In the genomic region with DNA sequence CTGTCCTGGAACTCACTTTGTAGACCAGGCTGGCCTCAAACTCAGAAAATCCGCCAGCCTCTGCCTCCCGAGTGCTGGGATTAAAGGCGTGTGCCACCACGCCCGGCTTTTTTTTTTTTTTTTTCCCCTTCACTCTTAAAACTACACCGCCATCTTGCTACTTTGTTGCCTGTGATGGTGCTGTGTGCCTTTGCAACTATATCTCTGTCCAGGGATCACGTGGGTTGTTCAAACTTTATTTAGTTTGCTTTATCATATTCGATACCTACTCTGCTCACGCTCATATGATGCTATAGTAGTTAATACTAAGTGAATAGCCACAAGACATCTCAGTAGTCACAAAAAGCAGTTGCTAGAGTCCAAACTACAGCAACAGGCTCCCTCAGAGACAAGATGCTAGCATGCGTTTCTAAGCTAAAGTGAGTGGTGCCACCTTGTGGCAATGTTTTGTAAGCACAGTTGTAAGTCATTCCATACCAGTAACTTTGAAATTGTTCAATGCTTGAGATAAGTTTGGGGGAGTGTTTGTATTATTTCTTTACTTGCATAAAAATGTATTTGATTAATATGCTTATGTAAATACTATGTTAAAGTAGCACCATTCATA, we compare ENCODE assay signal across 9 mouse cellular contexts. TPM values are rescaled to one million over a fixed set of nuclear protein-coding genes. Genes with fewer than 3 reads are reported as not detected.
DNase-seq lines count a peak whose midpoint lies in the region; ATAC-seq and TF ChIP-seq lines count a peak whose summit lies in the region.
"Had no signal": no experiment of that assay in that cellular context is flagged by ENCODE, and none has a peak within 500 bp of the region (broad histone marks: within the 10 kb centered on the region; RNA-seq: fewer than 3 reads in every experiment).

No protein-coding gene starts in this region.

- no peaks in the 10 kb centered on the region for H3K4me1 ChIP-seq in forebrain, embryonic 14.5 days (ENCODE audit: control insufficient read depth, insufficient read depth, low read length)
- no peaks in the 10 kb centered on the region for H3K4me1 ChIP-seq in forebrain, embryonic 13.5 days
- H3K4me1 ChIP-seq in lung, embryonic 14.5 days (ENCODE audit: insufficient read depth) = no peaks in the 10 kb centered on the region

- peak; percentile 87 for DNase-seq in forebrain, embryonic 14.5 days (ENCODE audit: low spot score)
- DNase-seq in urinary bladder, postnatal 36 days (ENCODE audit: low spot score in 2 of 2) = peak; percentile 41 to 59
- no peak for DNase-seq in urinary bladder, adult 18-20 months (ENCODE audit: low spot score in 2 of 2)
- DNase-seq in cerebellum, postnatal 4 days (ENCODE audit: low spot score in 2 of 2) = peak; percentile 44 to 70
- peak; percentile 80 for DNase-seq in kidney, adult 9 months
- DNase-seq in lung, embryonic 14.5 days = peak; percentile 90
- DNase-seq in spleen, postnatal 10 days (ENCODE audit: low spot score in 2 of 2) = peak; percentile 39 to 77

- no peak overlapping the region for H3K4me3 ChIP-seq in forebrain, embryonic 14.5 days (ENCODE audit: low read depth, low read length)
- H3K4me3 ChIP-seq in forebrain, embryonic 13.5 days = no peak overlapping the region
- H3K4me3 ChIP-seq in lung, embryonic 14.5 days (ENCODE audit: low read depth, low read length) = no peak overlapping the region
- H3K4me3 ChIP-seq: limb, embryonic 13.5 days had no signal

- H3K9me3 ChIP-seq in forebrain, embryonic 14.5 days (replicated peaks; ENCODE audit: control insufficient read depth, low read length) = no peaks in the 10 kb centered on the region
- no peaks in the 10 kb centered on the region for H3K9me3 ChIP-seq in forebrain, embryonic 13.5 days (replicated peaks)
- H3K9me3 ChIP-seq in lung, embryonic 14.5 days (ENCODE audit: low read depth, low read length) = no peaks in the 10 kb centered on the region
- H3K9me3 ChIP-seq: limb, embryonic 13.5 days had no signal

- no peaks in the 10 kb centered on the region for H3K36me3 ChIP-seq in forebrain, embryonic 14.5 days (ENCODE audit: control insufficient read depth, insufficient read depth, low read length)
- H3K36me3 ChIP-seq in forebrain, embryonic 13.5 days (ENCODE audit: poor library complexity, severe bottlenecking) = no peaks in the 10 kb centered on the region
- no peaks in the 10 kb centered on the region for H3K36me3 ChIP-seq in lung, embryonic 14.5 days (ENCODE audit: insufficient read depth)
- H3K36me3 ChIP-seq: limb, embryonic 13.5 days had no signal

- H3K9ac ChIP-seq in forebrain, embryonic 14.5 days (ENCODE audit: low read length) = no peak overlapping the region
- no peak overlapping the region for H3K9ac ChIP-seq in forebrain, embryonic 13.5 days
- H3K9ac ChIP-seq in lung, embryonic 14.5 days = no peak overlapping the region
- H3K9ac ChIP-seq: limb, embryonic 13.5 days had no signal

- WGBS in forebrain, embryonic 14.5 days = 34% methylated on average over 10 of the region's 10 CpGs
- 34% methylated on average over 10 of the region's 10 CpGs for WGBS in forebrain, embryonic 13.5 days
- 35% methylated on average over 10 of the region's 10 CpGs for WGBS in lung, embryonic 14.5 days

- H3K27me3 ChIP-seq in forebrain, embryonic 14.5 days (replicated peaks; ENCODE audit: control insufficient read depth, insufficient read depth, low read length) = no peaks in the 10 kb centered on the region
- no peaks in the 10 kb centered on the region for H3K27me3 ChIP-seq in forebrain, embryonic 13.5 days
- no peaks in the 10 kb centered on the region for H3K27me3 ChIP-seq in lung, embryonic 14.5 days (ENCODE audit: insufficient read depth, low read length)
- H3K27me3 ChIP-seq: limb, embryonic 13.5 days had no signal

- peak; percentile 40 for ATAC-seq in forebrain, embryonic 14.5 days
- no peak for ATAC-seq in forebrain, embryonic 13.5 days
- ATAC-seq in lung, embryonic 14.5 days (ENCODE audit: insufficient read depth) = no peak

- H3K27ac ChIP-seq in forebrain, embryonic 14.5 days (ENCODE audit: low read depth, low read length) = no peak overlapping the region
- H3K27ac ChIP-seq in forebrain, embryonic 13.5 days = no peak overlapping the region
- no peak overlapping the region for H3K27ac ChIP-seq in lung, embryonic 14.5 days (ENCODE audit: low read depth)
- H3K27ac ChIP-seq: limb, embryonic 13.5 days had no signal

- H3K4me2 ChIP-seq in forebrain, embryonic 14.5 days (ENCODE audit: low read length) = no peak overlapping the region
- H3K4me2 ChIP-seq in forebrain, embryonic 13.5 days = no peak overlapping the region
- no peak overlapping the region for H3K4me2 ChIP-seq in lung, embryonic 14.5 days
- H3K4me2 ChIP-seq: limb, embryonic 13.5 days had no signal

- peak; percentile 81 for TF ChIP-seq CTCF in lung, embryonic 14.5 days (IDR thresholded peaks at IDR 0.05; ENCODE audit: low read depth)

RNA-seq across cellular contexts. Expression of a gene that starts 8.0 kb away (rescaled TPM):
- 119 and 122 TPM in 2 replicates for polyA plus RNA-seq in forebrain, embryonic 14.5 days (2014; fragmentation: Nextera tagmentation; extraction: Ambion mirVana)
- polyA plus RNA-seq in forebrain, embryonic 13.5 days (2015; fragmentation: Nextera tagmentation; extraction: Ambion mirVana) = 118 and 120 TPM in 2 replicates
- 32.0 and 32.4 TPM in 2 replicates for polyA plus RNA-seq in lung, embryonic 14.5 days (2014; fragmentation: Nextera tagmentation; extraction: Ambion mirVana)

RNA-seq across cellular contexts. Expression of a gene that starts 16.4 kb away (rescaled TPM):
- polyA plus RNA-seq in forebrain, embryonic 14.5 days (2014; fragmentation: Nextera tagmentation; extraction: Ambion mirVana) = 44.9 and 56.2 TPM in 2 replicates
- 56.8 and 58.2 TPM in 2 replicates for polyA plus RNA-seq in forebrain, embryonic 13.5 days (2015; fragmentation: Nextera tagmentation; extraction: Ambion mirVana)
- polyA plus RNA-seq in lung, embryonic 14.5 days (2014; fragmentation: Nextera tagmentation; extraction: Ambion mirVana) = 43.3 and 47.6 TPM in 2 replicates

RNA-seq across cellular contexts. Expression of a gene that starts 29.4 kb away (rescaled TPM):
- 72.8 and 77.5 TPM in 2 replicates for polyA plus RNA-seq in forebrain, embryonic 14.5 days (2014; fragmentation: Nextera tagmentation; extraction: Ambion mirVana)
- polyA plus RNA-seq in forebrain, embryonic 13.5 days (2015; fragmentation: Nextera tagmentation; extraction: Ambion mirVana) = 59.1 and 60.6 TPM in 2 replicates
- polyA plus RNA-seq in lung, embryonic 14.5 days (2014; fragmentation: Nextera tagmentation; extraction: Ambion mirVana) = 37.7 and 43.4 TPM in 2 replicates

Comparison
In these comparisons a context has a peak if more than half of its experiments do, and no peak if none do; other contexts are left out.
1. DNase-seq: peak in forebrain, embryonic 14.5 days (single experiment), urinary bladder, postnatal 36 days (2 of 2), cerebellum, postnatal 4 days (2 of 2), kidney, adult 9 months (single experiment), lung, embryonic 14.5 days (single experiment) and spleen, postnatal 10 days (2 of 2); none in urinary bladder, adult 18-20 months (0 of 2).